Mouse (Mus musculus) midbrain, embryonic 16.5 days (tissue): ENCODE data around the gene Pafah1b2. TPM values are rescaled to one million over a fixed set of nuclear protein-coding genes. Genes with fewer than 3 reads are reported as not detected.

ENCODE experiments used
- microRNA-seq: library from miRNA; unstranded; fragments of <30 nt; microRNA quantifications from one replicate; pipeline ENCODE4, GENCODE M21; 2017
- polyA plus RNA-seq: library from polyadenylated mRNA; unstranded; fragments of >200 nt; fragmentation: Nextera tagmentation; extraction: Ambion mirVana; gene quantifications from 2 replicates; pipeline ENCODE4 v1.2.1, GENCODE M21; 2015

Pafah1b2 gene
- polyA plus RNA-seq, 1 experiment from 2014 or later = 287 TPM

Small RNA genes lying within 50 kb of the gene (microRNA-seq; reads per million reads assigned to microRNA genes)
- gene Mir7087 = not detected

Other genes with a start within 250 kb of the Pafah1b2 start
- gene Cep164, start 184.0 kb downstream of the Pafah1b2 start, polyA plus RNA-seq = 10.7 and 12.7 TPM in 2 replicates
- 48.1 and 51.3 TPM in 2 replicates for gene Bace1, start 174.1 kb downstream of the Pafah1b2 start, polyA plus RNA-seq
- gene Pcsk7, start 106.2 kb downstream of the Pafah1b2 start, polyA plus RNA-seq = 22.6 and 25.4 TPM in 2 replicates
- 97.9 and 118 TPM in 2 replicates for gene Rnf214, start 105.8 kb downstream of the Pafah1b2 start, polyA plus RNA-seq
- gene Tagln, start 76.6 kb downstream of the Pafah1b2 start, polyA plus RNA-seq = 3.1 and 5.5 TPM in 2 replicates
- 44.7 and 50.0 TPM in 2 replicates for gene Sidt2, start 57.4 kb downstream of the Pafah1b2 start, polyA plus RNA-seq
- gene Sik3, start 130 bp upstream of the Pafah1b2 start, polyA plus RNA-seq = 5.1 and 5.9 TPM in 2 replicates
- 3.5 and 3.9 TPM in 2 replicates for gene Apoa1, start 215.9 kb upstream of the Pafah1b2 start, polyA plus RNA-seq
- gene Apoc3, start 222.9 kb upstream of the Pafah1b2 start, polyA plus RNA-seq = not detected in 2 replicates
- gene Apoa4, start 228.0 kb upstream of the Pafah1b2 start, polyA plus RNA-seq = not detected in 2 replicates